Mouse (Mus musculus): Measurements from ENCODE around the gene Zdhhc18. TPM values are rescaled to one million over a fixed set of nuclear protein-coding genes. Genes with fewer than 3 reads are reported as not detected.
A peak's percentile ranks its signal among the peaks of the same experiment; 100 is the strongest.

Zdhhc18 gene
- polyA plus RNA-seq, 1 experiment from 2014 or later = 4.2 TPM

GRCm38 (mm10) chr4:133626621-133627020, 23.3 kb downstream of the Zdhhc18 start:
- 85% methylated on average over 9 of the region's 9 CpGs for WGBS
- Histone ChIP-seq H3K27ac (peak overlapping the region; percentile 11; the same call in 1 of the 2 replicates), H3K9ac (no peak overlapping the region), H3K27me3 (no peaks in the 10 kb centered on the region), H3K4me3 (no peak overlapping the region), H3K4me2 (no peak overlapping the region), H3K9me3 (no peaks in the 10 kb centered on the region), H3K36me3 (peaks cover 39% of the 10 kb centered on the region), H3K4me1 (peaks cover 15% of the 10 kb centered on the region)
- ATAC-seq (ENCODE audit: insufficient number of reproducible peaks, insufficient read depth, low FRiP score, low TSS enrichment, low read depth) = no peak

- Histone ChIP-seq H3K27ac (peak overlapping the region; percentile 48), H3K4me1 (peaks cover 11% of the 10 kb centered on the region), H3K9me3 (no peaks in the 10 kb centered on the region), H3K27me3 (no peaks in the 10 kb centered on the region), H3K9ac (0 out of 2 replicates have a peak overlapping the region, but pooled peaks have one; percentile 16), H3K4me2 (no peak overlapping the region), H3K36me3 (peaks cover 41% of the 10 kb centered on the region), H3K4me3 (no peak overlapping the region)
- no peak for ATAC-seq (ENCODE audit: insufficient number of reproducible peaks, insufficient read depth, low FRiP score, low TSS enrichment, low read depth)
- 51% methylated on average over 5 of the region's 5 CpGs for WGBS
These were observed 23.7 kb downstream of the Zdhhc18 start for GRCm38 (mm10) chr4:133626221-133626620.

GRCm38 (mm10) chr4:133625621-133626071, 24.3 kb downstream of the Zdhhc18 start:
- Histone ChIP-seq H3K9me3 (no peaks in the 10 kb centered on the region), H3K27me3 (no peaks in the 10 kb centered on the region), H3K36me3 (peaks cover 46% of the 10 kb centered on the region), H3K4me1 (peaks cover 6% of the 10 kb centered on the region), H3K9ac (0 out of 2 replicates have a peak overlapping the region, but pooled peaks have one; percentile 16), H3K4me3 (no peak overlapping the region), H3K27ac (peak overlapping the region; percentile 28; the same call in 1 of the 2 replicates), H3K4me2 (no peak overlapping the region)
- no peak for ATAC-seq (ENCODE audit: insufficient number of reproducible peaks, insufficient read depth, low FRiP score, low TSS enrichment, low read depth)
- 43% methylated on average over 11 of the region's 11 CpGs for WGBS

- ATAC-seq (ENCODE audit: insufficient number of reproducible peaks, insufficient read depth, low FRiP score, low TSS enrichment, low read depth) = no peak
- WGBS = 88% methylated on average over 7 of the region's 7 CpGs
- Histone ChIP-seq H3K27me3 (no peaks in the 10 kb centered on the region), H3K4me1 (no peaks in the 10 kb centered on the region; the same call in 1 of the 2 replicates), H3K27ac (no peak overlapping the region), H3K4me3 (no peak overlapping the region), H3K4me2 (no peak overlapping the region), H3K36me3 (peaks cover 47% of the 10 kb centered on the region), H3K9ac (no peak overlapping the region), H3K9me3 (no peaks in the 10 kb centered on the region)
These were observed 25.1 kb downstream of the Zdhhc18 start for GRCm38 (mm10) chr4:133624830-133625229.

GRCm38 (mm10) chr4:133622161-133622695, 27.7 kb downstream of the Zdhhc18 start:
- no peak for ATAC-seq (ENCODE audit: insufficient number of reproducible peaks, insufficient read depth, low FRiP score, low TSS enrichment, low read depth)
- Histone ChIP-seq H3K4me2 (no peak overlapping the region), H3K9ac (no peak overlapping the region), H3K27ac (no peak overlapping the region), H3K4me3 (no peak overlapping the region), H3K27me3 (no peaks in the 10 kb centered on the region), H3K4me1 (no peaks in the 10 kb centered on the region; the same call in 1 of the 2 replicates), H3K36me3 (peaks cover 61% of the 10 kb centered on the region), H3K9me3 (no peaks in the 10 kb centered on the region)
- WGBS = 78% methylated on average over 11 of the region's 11 CpGs

GRCm38 (mm10) chr4:133620668-133621067, 29.3 kb downstream of the Zdhhc18 start:
- H3K9me3 ChIP-seq = no peaks in the 10 kb centered on the region
- H3K27me3 ChIP-seq = no peaks in the 10 kb centered on the region
- no peak overlapping the region for H3K4me3 ChIP-seq
- no peak overlapping the region for H3K27ac ChIP-seq
- H3K4me2 ChIP-seq = no peak overlapping the region
- H3K4me1 ChIP-seq = no peaks in the 10 kb centered on the region; the same call in 1 of the 2 replicates
- peaks cover 61% of the 10 kb centered on the region for H3K36me3 ChIP-seq
- ATAC-seq (ENCODE audit: insufficient number of reproducible peaks, insufficient read depth, low FRiP score, low TSS enrichment, low read depth) = no peak
- WGBS = 81% methylated on average over 8 of the region's 8 CpGs
- no peak overlapping the region for H3K9ac ChIP-seq

- Histone ChIP-seq H3K4me1 (no peaks in the 10 kb centered on the region; the same call in 1 of the 2 replicates), H3K36me3 (peaks cover 61% of the 10 kb centered on the region), H3K27ac (no peak overlapping the region), H3K27me3 (no peaks in the 10 kb centered on the region), H3K4me3 (no peak overlapping the region), H3K9me3 (no peaks in the 10 kb centered on the region), H3K4me2 (no peak overlapping the region), H3K9ac (no peak overlapping the region)
- no peak for ATAC-seq (ENCODE audit: insufficient number of reproducible peaks, insufficient read depth, low FRiP score, low TSS enrichment, low read depth)
- WGBS = 74% methylated on average over 4 of the region's 4 CpGs
These were observed 30.3 kb downstream of the Zdhhc18 start for GRCm38 (mm10) chr4:133619473-133620136.

- no peak overlapping the region for H3K4me2 ChIP-seq
- peaks cover 65% of the 10 kb centered on the region for H3K36me3 ChIP-seq
- no peak overlapping the region for H3K9ac ChIP-seq
- H3K9me3 ChIP-seq = no peaks in the 10 kb centered on the region
- 93% methylated on average over 11 of the region's 11 CpGs for WGBS
- no peaks in the 10 kb centered on the region for H3K27me3 ChIP-seq
- no peaks in the 10 kb centered on the region; the same call in 1 of the 2 replicates for H3K4me1 ChIP-seq
- no peak overlapping the region for H3K4me3 ChIP-seq
- no peak for ATAC-seq (ENCODE audit: insufficient number of reproducible peaks, insufficient read depth, low FRiP score, low TSS enrichment, low read depth)
- H3K27ac ChIP-seq = no peak overlapping the region
These were observed 32.0 kb downstream of the Zdhhc18 start for GRCm38 (mm10) chr4:133617936-133618335.

- Histone ChIP-seq H3K27ac (no peak overlapping the region; the same call in 1 of the 2 replicates), H3K4me2 (no peak overlapping the region), H3K27me3 (no peaks in the 10 kb centered on the region), H3K9ac (no peak overlapping the region), H3K4me3 (no peak overlapping the region), H3K9me3 (no peaks in the 10 kb centered on the region; the same call in 1 of the 2 replicates), H3K4me1 (no peaks in the 10 kb centered on the region), H3K36me3 (peaks cover 79% of the 10 kb centered on the region)
- no peak for ATAC-seq (ENCODE audit: insufficient number of reproducible peaks, insufficient read depth, low FRiP score, low TSS enrichment, low read depth)
- WGBS = 64% methylated on average over 10 of the region's 10 CpGs
These were observed 34.5 kb downstream of the Zdhhc18 start for GRCm38 (mm10) chr4:133615416-133615815.

- Histone ChIP-seq H3K4me1 (no peaks in the 10 kb centered on the region), H3K36me3 (peaks cover 81% of the 10 kb centered on the region), H3K4me2 (no peak overlapping the region), H3K4me3 (no peak overlapping the region), H3K9ac (no peak overlapping the region), H3K9me3 (no peaks in the 10 kb centered on the region; the same call in 1 of the 2 replicates), H3K27ac (no peak overlapping the region), H3K27me3 (no peaks in the 10 kb centered on the region)
- ATAC-seq (ENCODE audit: insufficient number of reproducible peaks, insufficient read depth, low FRiP score, low TSS enrichment, low read depth) = no peak; the same call in 1 of the 2 replicates
- 92% methylated on average over 8 of the region's 8 CpGs for WGBS
These were observed 35.6 kb downstream of the Zdhhc18 start for GRCm38 (mm10) chr4:133614274-133614761.

GRCm38 (mm10) chr4:133613867-133614266, 36.1 kb downstream of the Zdhhc18 start:
- H3K36me3 ChIP-seq = peaks cover 79% of the 10 kb centered on the region

GRCm38 (mm10) chr4:133613026-133613425, 36.9 kb downstream of the Zdhhc18 start:
- H3K9me3 ChIP-seq = no peaks in the 10 kb centered on the region; the same call in 1 of the 2 replicates
- no peak overlapping the region for H3K4me2 ChIP-seq
- ATAC-seq (ENCODE audit: insufficient number of reproducible peaks, insufficient read depth, low FRiP score, low TSS enrichment, low read depth) = no peak
- no peak overlapping the region for H3K4me3 ChIP-seq
- no peaks in the 10 kb centered on the region for H3K27me3 ChIP-seq
- WGBS = 89% methylated on average over 8 of the region's 8 CpGs
- no peaks in the 10 kb centered on the region for H3K4me1 ChIP-seq
- no peak overlapping the region for H3K9ac ChIP-seq
- H3K27ac ChIP-seq = no peak overlapping the region
- peaks cover 85% of the 10 kb centered on the region for H3K36me3 ChIP-seq

More at GRCm38 (mm10) chr4:133613867-133614266, 36.1 kb downstream of the Zdhhc18 start:
- 93% methylated on average over 4 of the region's 4 CpGs for WGBS
- no peak for ATAC-seq (ENCODE audit: insufficient number of reproducible peaks, insufficient read depth, low FRiP score, low TSS enrichment, low read depth)
- no peak overlapping the region for H3K9ac ChIP-seq
- no peaks in the 10 kb centered on the region for H3K27me3 ChIP-seq
- no peaks in the 10 kb centered on the region for H3K4me1 ChIP-seq
- no peak overlapping the region for H3K4me2 ChIP-seq
- no peaks in the 10 kb centered on the region; the same call in 1 of the 2 replicates for H3K9me3 ChIP-seq
- no peak overlapping the region for H3K27ac ChIP-seq
- H3K4me3 ChIP-seq = no peak overlapping the region

All from embryonic facial prominence, embryonic 13.5 days (tissue).